Mouse (Mus musculus): ENCODE data around the gene Krt80.

DNA sequence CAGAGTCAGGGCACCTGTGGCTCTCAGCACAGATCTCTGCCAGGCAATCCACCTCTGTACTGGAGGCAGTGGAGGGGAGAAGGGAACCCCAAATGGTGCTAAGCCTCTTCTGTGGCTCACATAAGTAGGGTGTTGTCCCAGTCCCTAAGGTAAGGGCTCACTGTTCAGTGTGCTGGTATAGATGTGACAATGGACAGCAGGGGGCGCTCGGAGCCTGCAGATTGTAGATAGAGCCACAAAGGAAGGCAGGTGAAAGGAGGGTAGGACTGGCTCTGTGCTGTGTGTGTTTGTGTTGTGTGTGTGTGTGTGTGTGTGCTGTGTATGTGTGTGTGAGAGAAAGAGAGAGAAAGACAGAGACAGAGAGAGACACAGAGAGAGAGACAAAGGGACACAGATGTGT lies 30.4 kb downstream of the Krt80 start:
- no peak for TF ChIP-seq POLR2A (IDR thresholded peaks at IDR 0.05; ENCODE audit: insufficient read depth, low read length)
- no peak for TF ChIP-seq EP300 (IDR thresholded peaks at IDR 0.05; ENCODE audit: insufficient read depth, low read depth, low read length)
